ENCODE assay signal across 16 mouse cellular contexts in genomic region chr2:17858326-17858725, GRCm38 (mm10).
A peak's percentile ranks its signal among the peaks of the same experiment; 100 is the strongest.
DNase-seq lines count a peak whose midpoint lies in the region; ATAC-seq lines count a peak whose summit lies in the region.
"Had no signal": no experiment of that assay in that cellular context is flagged by ENCODE, and none has a peak within 500 bp of the region (broad histone marks: within the 10 kb centered on the region; RNA-seq: fewer than 3 reads in every experiment).

No protein-coding gene starts in this region.

- H3K9me3 ChIP-seq in forebrain, embryonic 14.5 days (replicated peaks; ENCODE audit: control insufficient read depth, low read length): no peaks in the 10 kb centered on the region
- H3K9me3 ChIP-seq in forebrain, embryonic 10.5 days: no peaks in the 10 kb centered on the region
- no peaks in the 10 kb centered on the region for H3K9me3 ChIP-seq in lung, embryonic 16.5 days (ENCODE audit: control insufficient read depth, low read length)
- H3K9me3 ChIP-seq: neural tube, embryonic 15.5 days had no signal

- peak; percentile 33 for DNase-seq in forebrain, embryonic 14.5 days (ENCODE audit: low spot score)
- DNase-seq in forebrain, embryonic 10.5 days (ENCODE audit: extremely low spot score, low spot score): no peak
- DNase-seq in retina, postnatal 1 day: peak; percentile 38
- no peak for DNase-seq in retina, embryonic 14.5 days (ENCODE audit: low spot score)
- no peak for DNase-seq in layer of hippocampus, adult 9-10 months (ENCODE audit: low spot score)
- DNase-seq in cerebellum, adult 8-10 months: no peak
- DNase-seq: adrenal gland, postnatal 25 days; cerebellum, adult 9-10 months; gastrocnemius, postnatal 14 days; layer of hippocampus, adult 9-11 months; right cerebral cortex, postnatal 14 days had no signal

- H3K4me3 ChIP-seq in forebrain, embryonic 14.5 days (ENCODE audit: low read depth, low read length): no peak overlapping the region
- no peak overlapping the region for H3K4me3 ChIP-seq in forebrain, embryonic 10.5 days
- no peak overlapping the region for H3K4me3 ChIP-seq in lung, embryonic 16.5 days (ENCODE audit: low read length)
- H3K4me3 ChIP-seq: neural tube, embryonic 15.5 days had no signal

- WGBS in forebrain, embryonic 14.5 days: 57% methylated on average over 8 of the region's 8 CpGs
- WGBS in forebrain, embryonic 10.5 days: 78% methylated on average over 8 of the region's 8 CpGs
- 38% methylated on average over 8 of the region's 8 CpGs for WGBS in lung, embryonic 16.5 days

- H3K27me3 ChIP-seq in forebrain, embryonic 14.5 days (replicated peaks; ENCODE audit: control insufficient read depth, insufficient read depth, low read length): no peaks in the 10 kb centered on the region
- H3K27me3 ChIP-seq in forebrain, embryonic 10.5 days (ENCODE audit: poor library complexity, severe bottlenecking): peaks cover 11% of the 10 kb centered on the region
- H3K27me3 ChIP-seq in lung, embryonic 16.5 days (ENCODE audit: control insufficient read depth, insufficient read depth, low read depth, low read length): no peaks in the 10 kb centered on the region
- H3K27me3 ChIP-seq: neural tube, embryonic 15.5 days had no signal

- no peak; the same call in 1 of the 2 replicates for ATAC-seq in forebrain, embryonic 14.5 days
- peak; percentile 61; the same call in 1 of the 2 replicates for ATAC-seq in lung, embryonic 16.5 days (ENCODE audit: low read depth)
- ATAC-seq in frontal cortex, adult (ENCODE audit: low TSS enrichment): no peak
- ATAC-seq: hindbrain, postnatal 0 days had no signal

- no peak overlapping the region for H3K9ac ChIP-seq in forebrain, embryonic 14.5 days (ENCODE audit: low read length)
- no peak overlapping the region for H3K9ac ChIP-seq in lung, embryonic 16.5 days (ENCODE audit: low read length)
- H3K9ac ChIP-seq: neural tube, embryonic 15.5 days had no signal

- no peak overlapping the region for H3K27ac ChIP-seq in forebrain, embryonic 14.5 days (ENCODE audit: low read depth, low read length)
- no peak overlapping the region for H3K27ac ChIP-seq in forebrain, embryonic 10.5 days
- H3K27ac ChIP-seq in lung, embryonic 16.5 days (ENCODE audit: low read length): peak overlapping the region; percentile 76
- H3K27ac ChIP-seq: hindbrain, postnatal 0 days; macrophage; neural tube, embryonic 15.5 days had no signal

- peaks cover 19% of the 10 kb centered on the region for H3K4me1 ChIP-seq in forebrain, embryonic 14.5 days (ENCODE audit: control insufficient read depth, insufficient read depth, low read length)
- peaks cover 30% of the 10 kb centered on the region for H3K4me1 ChIP-seq in forebrain, embryonic 10.5 days
- peaks cover 20% of the 10 kb centered on the region for H3K4me1 ChIP-seq in lung, embryonic 16.5 days (replicated peaks; ENCODE audit: control insufficient read depth, insufficient read depth, low read length)

- no peak overlapping the region for H3K4me2 ChIP-seq in forebrain, embryonic 14.5 days (ENCODE audit: low read length)
- H3K4me2 ChIP-seq in lung, embryonic 16.5 days (ENCODE audit: low read depth, low read length): no peak overlapping the region
- H3K4me2 ChIP-seq: neural tube, embryonic 15.5 days had no signal

- H3K36me3 ChIP-seq in forebrain, embryonic 14.5 days (ENCODE audit: control insufficient read depth, insufficient read depth, low read length): no peaks in the 10 kb centered on the region
- no peaks in the 10 kb centered on the region for H3K36me3 ChIP-seq in forebrain, embryonic 10.5 days (replicated peaks)
- H3K36me3 ChIP-seq in lung, embryonic 16.5 days (ENCODE audit: control insufficient read depth, insufficient read depth, low read length): no peaks in the 10 kb centered on the region
- H3K36me3 ChIP-seq: neural tube, embryonic 15.5 days had no signal

Comparison
In these comparisons a context has a peak if more than half of its experiments do, and no peak if none do; other contexts are left out.
1. DNase-seq: peak in forebrain, embryonic 14.5 days (single experiment) and retina, postnatal 1 day (single experiment); none in forebrain, embryonic 10.5 days (single experiment), retina, embryonic 14.5 days (single experiment), layer of hippocampus, adult 9-10 months (single experiment) and cerebellum, adult 8-10 months (single experiment).